Mouse (Mus musculus) lung, postnatal 0 days (tissue): Measurements from ENCODE around the gene Fam189a1. TPM values are rescaled to one million over a fixed set of nuclear protein-coding genes. Genes with fewer than 3 reads are reported as not detected.

Experiments used
- ATAC-seq: fragments of 200-750 bp; cut with Nextera tagmentation; 2 replicates; pipeline ENCODE4 v1.8.0; 2017; ENCODE audit warnings: moderate library complexity
- DNase-seq: peaks from one replicate; pipeline ENCODE4 v3.0.0-alpha.2; 2016; ENCODE audit warnings: low spot score
- H3K27ac ChIP-seq: fragments of 300-500 bp; sonication (generic); 2 replicates; pipeline ENCODE4 v1.5.1; 2014; ENCODE audit warnings: antibody characterized with exemption, mild to moderate bottlenecking, low read length, mixed read lengths
- H3K27me3 ChIP-seq: fragments of 300-500 bp; sonication (generic); replicated peaks from 2 replicates; pipeline ENCODE4 v1.6.1; 2014; ENCODE audit warnings: low read length, mixed read lengths; ENCODE audit not compliant: insufficient read depth
- H3K36me3 ChIP-seq: fragments of 300-500 bp; sonication (generic); 2 replicates; pipeline ENCODE4 v1.6.1; 2014; ENCODE audit warnings: low read length, mixed read lengths; ENCODE audit not compliant: insufficient read depth
- H3K4me1 ChIP-seq: fragments of 300-500 bp; sonication (generic); 2 replicates; pipeline ENCODE4 v1.6.1; 2014; ENCODE audit warnings: antibody characterized with exemption, low read depth, low read length, mixed read lengths; ENCODE audit not compliant: insufficient read depth
- H3K4me2 ChIP-seq: fragments of 300-500 bp; sonication (generic); replicated peaks from 2 replicates; pipeline ENCODE4 v1.6.1; 2014; ENCODE audit warnings: low read depth, mild to moderate bottlenecking, low read length, moderate library complexity, mixed read lengths
- H3K4me3 ChIP-seq: fragments of 300-500 bp; sonication (generic); 2 replicates; pipeline ENCODE4 v1.5.1; 2014; ENCODE audit warnings: low read depth, low read length
- H3K9ac ChIP-seq: fragments of 300-500 bp; sonication (generic); replicated peaks from 2 replicates; pipeline ENCODE4 v1.6.1; 2014; ENCODE audit warnings: low read depth, mild to moderate bottlenecking
- H3K9me3 ChIP-seq: fragments of 300-500 bp; sonication (generic); 2 replicates; pipeline ENCODE4 v1.6.1; 2016; ENCODE audit warnings: low read length, mixed read lengths
- CTCF ChIP-seq: IDR thresholded peaks from 2 replicates; pipeline ENCODE4 v1.5.1; 2016; ENCODE audit warnings: antibody characterized with exemption, mild to moderate bottlenecking
- EP300 ChIP-seq: IDR thresholded peaks from 2 replicates; pipeline ENCODE4 v1.6.1; 2016; ENCODE audit warnings: antibody characterized with exemption, mild to moderate bottlenecking, control low read depth
- WGBS: fragments of 180-500 bp; shearing (Covaris S2); extraction: QIAGEN DNeasy Blood & Tissue Kit; methylation state at CpG from one replicate; pipeline ENCODE4 v1.1.7; 2014; 5-methylcytosine and 5-hydroxymethylcytosine counted together
- polyA plus RNA-seq: library from polyadenylated mRNA; unstranded; fragments of >200 nt; fragmentation: Nextera tagmentation; extraction: Ambion mirVana; gene quantifications from 2 replicates; pipeline ENCODE4 v1.2.1, GENCODE M21; 2015

Gene Fam189a1
- polyA plus RNA-seq, 1 experiment from 2014 or later, result 0.07 TPM

DNA sequence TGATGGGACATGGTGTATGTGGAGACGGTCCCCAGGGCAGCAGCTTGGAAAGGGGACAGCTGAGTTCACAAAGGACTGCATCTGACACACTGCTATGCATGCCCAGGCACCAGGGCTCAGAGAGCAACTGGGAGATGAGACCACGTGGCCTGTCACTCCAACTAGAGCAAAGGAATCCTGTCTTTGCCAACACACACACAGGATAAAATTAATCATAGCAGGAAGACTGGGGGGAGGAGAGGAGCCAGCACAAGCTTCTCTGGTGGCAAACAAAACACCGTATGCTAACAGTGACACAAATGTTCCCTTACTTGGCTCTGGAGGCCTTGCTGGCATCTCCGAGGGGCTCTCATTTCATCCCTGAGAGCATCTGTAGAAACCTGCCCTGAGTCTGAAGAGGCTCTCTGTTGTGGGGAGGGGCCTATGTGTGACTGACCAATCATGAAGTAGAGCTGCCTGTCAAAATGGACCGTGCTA is 60.7 kb downstream of the Fam189a1 start:
- Histone ChIP-seq H3K4me1 (no peaks in the 10 kb centered on the region), H3K4me2 (no peak overlapping the region), H3K9me3 (no peaks in the 10 kb centered on the region), H3K27me3 (no peaks in the 10 kb centered on the region), H3K9ac (no peak overlapping the region), H3K4me3 (no peak overlapping the region), H3K27ac (no peak overlapping the region), H3K36me3 (no peaks in the 10 kb centered on the region)
- DNase-seq, result no peak
- peak; percentile 77 for ATAC-seq
- no peak for TF ChIP-seq EP300
- TF ChIP-seq CTCF, result no peak
- WGBS, result 37% methylated on average over 5 of the region's 5 CpGs

DNA sequence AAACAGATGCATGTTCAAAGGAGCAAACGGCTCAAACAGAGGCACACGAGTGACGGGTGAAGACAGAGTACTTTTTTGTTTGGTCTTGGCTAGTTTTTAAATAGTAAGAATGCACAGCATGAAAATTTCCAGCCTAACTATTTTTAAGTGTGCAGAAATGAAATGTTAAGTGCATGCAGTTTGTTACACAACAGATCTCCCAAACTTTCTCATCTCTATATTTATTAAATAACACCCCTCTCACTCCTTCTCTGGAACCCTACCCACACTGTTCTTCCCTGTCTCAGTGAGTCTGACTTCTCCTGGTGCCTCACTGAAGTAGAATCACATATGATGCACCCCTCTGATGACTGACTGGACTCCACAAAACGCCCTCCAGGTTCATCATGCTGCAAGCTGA is 63.1 kb downstream of the Fam189a1 start:
- 56% methylated on average over 4 of the region's 4 CpGs for WGBS
- H3K4me3 ChIP-seq, result no peak overlapping the region
- no peak for DNase-seq
- H3K27me3 ChIP-seq, result no peaks in the 10 kb centered on the region
- no peak for ATAC-seq
- TF ChIP-seq EP300 (no peak), CTCF (no peak)
- H3K36me3 ChIP-seq, result no peaks in the 10 kb centered on the region
- H3K4me1 ChIP-seq, result no peaks in the 10 kb centered on the region
- no peak overlapping the region for H3K27ac ChIP-seq
- H3K9me3 ChIP-seq, result no peaks in the 10 kb centered on the region
- no peak overlapping the region for H3K4me2 ChIP-seq
- no peak overlapping the region for H3K9ac ChIP-seq

DNA sequence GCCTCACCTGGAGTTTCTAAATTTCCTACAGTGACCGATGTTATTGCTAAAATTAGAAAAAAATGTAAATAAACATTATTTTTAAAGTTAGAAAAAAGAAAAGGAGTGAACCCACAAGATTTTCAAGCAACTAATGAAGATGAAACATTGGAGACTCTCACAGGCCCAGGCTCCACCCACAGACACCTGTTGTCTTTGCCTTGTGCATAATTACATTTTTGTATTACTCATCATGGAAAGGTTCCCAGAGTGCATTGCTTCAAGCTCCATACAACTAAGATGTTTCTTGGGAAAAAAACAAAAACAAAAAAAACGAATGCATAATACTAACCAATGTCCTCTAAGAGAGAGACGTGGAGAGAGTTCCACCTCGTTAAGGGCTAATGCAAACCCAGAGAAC is 64.9 kb downstream of the Fam189a1 start:
- TF ChIP-seq EP300, result no peak
- TF ChIP-seq CTCF, result no peak
- H3K4me2 ChIP-seq, result no peak overlapping the region

DNA sequence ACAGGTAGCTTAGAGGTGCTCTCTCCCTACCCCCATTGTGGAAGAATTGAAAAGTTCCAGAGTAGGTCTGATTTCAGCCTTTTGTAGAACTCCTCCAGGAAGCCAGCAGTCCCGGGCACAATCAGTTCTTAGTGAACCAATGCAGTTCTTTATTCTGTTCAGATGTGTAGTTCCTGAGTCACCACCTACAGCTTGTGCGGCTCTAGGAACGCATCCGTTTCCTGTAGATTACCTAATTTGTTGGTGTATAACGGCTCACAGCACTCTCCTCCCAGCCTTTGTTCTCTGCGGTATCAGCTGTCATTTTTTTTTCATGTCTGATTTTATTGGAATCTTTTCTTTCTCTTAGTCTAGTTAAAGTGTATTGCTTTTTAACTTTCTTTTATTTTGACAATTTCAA is 70.4 kb downstream of the Fam189a1 start:
- whole genome bisulfite sequencing, result 57% methylated on average over 6 of the region's 6 CpGs
- Histone ChIP-seq H3K27ac (no peak overlapping the region), H3K4me2 (no peak overlapping the region), H3K36me3 (no peaks in the 10 kb centered on the region), H3K4me1 (no peaks in the 10 kb centered on the region), H3K9ac (no peak overlapping the region), H3K9me3 (no peaks in the 10 kb centered on the region), H3K4me3 (no peak overlapping the region), H3K27me3 (no peaks in the 10 kb centered on the region)
- no peak for DNase-seq
- TF ChIP-seq CTCF, result no peak
- TF ChIP-seq EP300, result no peak
- ATAC-seq, result no peak

More for the DNA sequence above, 64.9 kb downstream of the Fam189a1 start:
- Histone ChIP-seq H3K27me3 (no peaks in the 10 kb centered on the region), H3K9me3 (no peaks in the 10 kb centered on the region), H3K36me3 (no peaks in the 10 kb centered on the region), H3K9ac (no peak overlapping the region), H3K4me3 (no peak overlapping the region), H3K27ac (no peak overlapping the region), H3K4me1 (no peaks in the 10 kb centered on the region)
- ATAC-seq, result no peak
- 78% methylated on average over 4 of the region's 4 CpGs for WGBS
- no peak for DNase-seq

DNA sequence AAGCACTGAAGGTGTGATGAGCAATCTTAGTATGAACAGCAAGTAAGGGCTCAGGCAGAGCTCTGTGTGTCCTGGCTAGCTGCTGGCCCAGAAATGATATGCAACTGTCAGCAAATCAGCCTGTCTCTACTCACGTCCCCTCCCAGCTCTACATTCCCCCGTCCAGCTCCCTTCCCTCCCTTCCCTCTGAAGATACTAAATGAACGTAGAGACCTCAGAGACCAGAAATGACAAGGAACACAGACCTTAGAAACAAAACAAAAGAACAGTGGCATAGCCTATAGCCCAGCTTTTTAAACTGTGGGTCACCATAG is 73.6 kb downstream of the Fam189a1 start:
- H3K27ac ChIP-seq, result no peak overlapping the region
- no peak for TF ChIP-seq EP300
- no peak for TF ChIP-seq CTCF
- H3K9me3 ChIP-seq, result no peaks in the 10 kb centered on the region
- H3K4me2 ChIP-seq, result no peak overlapping the region
- ATAC-seq (no peak), DNase-seq (no peak)
- no peak overlapping the region for H3K4me3 ChIP-seq
- no peaks in the 10 kb centered on the region for H3K36me3 ChIP-seq
- no peaks in the 10 kb centered on the region for H3K27me3 ChIP-seq
- H3K9ac ChIP-seq, result no peak overlapping the region
- WGBS, result 29% methylated on average over 3 of the region's 3 CpGs
- H3K4me1 ChIP-seq, result no peaks in the 10 kb centered on the region

DNA sequence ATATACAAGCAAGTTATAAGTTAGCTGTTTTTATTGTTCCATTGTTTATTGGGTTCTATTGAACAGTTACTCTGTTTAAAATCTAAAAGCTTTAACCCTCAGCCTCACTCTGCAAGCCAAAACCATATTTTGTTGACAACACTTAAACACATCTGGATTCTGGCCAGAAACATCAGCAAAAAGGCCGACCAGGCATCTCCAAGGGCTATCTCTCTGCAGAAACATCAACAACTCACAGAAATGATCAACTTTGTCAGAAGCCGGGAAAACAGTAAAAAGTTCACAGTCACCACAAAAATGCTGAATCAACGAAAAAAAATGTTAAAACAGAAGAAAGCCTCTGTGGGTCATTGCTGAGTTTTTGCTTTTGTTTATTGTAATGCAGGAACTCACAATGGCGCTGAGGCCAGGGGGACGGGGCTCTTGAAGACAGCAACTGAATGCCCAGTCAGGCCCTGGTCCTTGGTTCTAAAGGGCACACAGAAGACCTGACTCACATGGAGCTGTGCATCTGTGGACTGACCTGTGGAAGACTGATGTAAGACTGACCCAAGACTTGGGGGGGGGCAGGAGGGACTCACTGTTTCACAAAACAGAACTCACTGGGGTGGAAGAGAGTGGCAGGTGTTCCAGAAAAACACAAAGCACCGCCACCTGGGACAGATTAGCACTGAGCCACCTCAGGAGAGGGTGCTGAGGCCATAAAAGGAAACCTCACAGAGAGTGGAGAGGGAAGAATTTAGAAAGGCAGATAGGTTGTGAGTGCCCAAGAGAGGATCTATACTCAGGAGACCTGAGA is 74.2 kb downstream of the Fam189a1 start:
- Histone ChIP-seq H3K4me2 (no peak overlapping the region), H3K27ac (no peak overlapping the region), H3K4me3 (no peak overlapping the region), H3K4me1 (no peaks in the 10 kb centered on the region), H3K27me3 (no peaks in the 10 kb centered on the region), H3K36me3 (no peaks in the 10 kb centered on the region), H3K9ac (no peak overlapping the region), H3K9me3 (no peaks in the 10 kb centered on the region)
- DNase-seq (no peak), ATAC-seq (no peak)
- WGBS, result 37% methylated on average over 6 of the region's 6 CpGs
- TF ChIP-seq CTCF (no peak), EP300 (no peak)

DNA sequence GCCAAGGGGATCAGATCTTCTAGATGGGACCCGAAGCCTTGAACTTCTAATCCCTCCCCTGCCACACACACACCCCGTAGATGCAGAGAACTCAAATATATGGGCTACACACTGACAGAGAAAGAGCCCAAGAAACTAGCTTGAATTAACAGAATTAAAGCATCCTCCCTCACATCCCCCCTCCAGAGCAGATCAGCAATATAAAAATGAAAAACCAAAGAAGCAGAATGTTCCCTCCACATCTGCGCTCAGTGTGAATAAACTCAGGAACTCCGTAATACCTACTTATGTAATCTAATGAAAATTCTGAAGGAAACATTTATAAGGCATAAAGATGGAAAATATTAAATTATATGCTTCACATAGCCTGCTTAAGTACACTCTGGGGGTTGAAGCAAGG is 80.2 kb downstream of the Fam189a1 start:
- H3K36me3 ChIP-seq, result no peaks in the 10 kb centered on the region
- H3K4me3 ChIP-seq, result no peak overlapping the region
- no peak overlapping the region for H3K27ac ChIP-seq
- H3K4me2 ChIP-seq, result no peak overlapping the region
- WGBS, result 92% methylated on average over 4 of the region's 4 CpGs
- no peaks in the 10 kb centered on the region for H3K9me3 ChIP-seq
- no peak for ATAC-seq
- no peak for DNase-seq
- TF ChIP-seq CTCF, result no peak
- no peak for TF ChIP-seq EP300
- no peak overlapping the region for H3K9ac ChIP-seq
- no peaks in the 10 kb centered on the region for H3K27me3 ChIP-seq
- no peaks in the 10 kb centered on the region for H3K4me1 ChIP-seq
